Mouse (Mus musculus) lung, postnatal 36 days (tissue): ENCODE data around the gene E330009J07Rik.

Experiments
- DNase-seq: peaks from one replicate; pipeline ENCODE4 v3.0.0; 2022; ENCODE audit warnings: mixed read lengths

Gene E330009J07Rik

DNA sequence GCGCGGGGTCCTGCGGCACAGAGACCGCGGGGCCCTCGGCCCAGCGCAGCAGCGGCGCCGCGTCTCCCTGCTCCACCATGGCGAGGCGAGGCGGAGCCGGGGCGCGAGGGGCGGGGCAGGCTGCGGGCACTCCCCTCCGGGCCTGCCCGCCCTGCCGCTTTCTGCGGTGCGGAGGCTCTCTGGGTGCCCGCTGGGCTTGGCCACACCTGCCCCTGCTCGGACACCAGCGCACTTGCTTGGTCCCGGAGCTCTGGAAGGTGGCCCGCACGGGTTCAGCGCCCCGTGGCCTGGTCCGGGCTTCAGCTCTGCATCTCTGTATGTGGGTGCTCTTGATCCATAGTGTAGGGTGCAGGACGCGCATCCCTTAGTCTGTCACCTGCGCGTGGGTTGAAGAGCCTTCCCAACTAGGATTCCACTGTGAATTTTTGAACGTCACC is at the start of gene E330009J07Rik:
TSS of gene E330009J07Rik (minus strand) at position 89 of the 437 bp plus-strand sequence.
- peak; percentile 87 for DNase-seq

DNA sequence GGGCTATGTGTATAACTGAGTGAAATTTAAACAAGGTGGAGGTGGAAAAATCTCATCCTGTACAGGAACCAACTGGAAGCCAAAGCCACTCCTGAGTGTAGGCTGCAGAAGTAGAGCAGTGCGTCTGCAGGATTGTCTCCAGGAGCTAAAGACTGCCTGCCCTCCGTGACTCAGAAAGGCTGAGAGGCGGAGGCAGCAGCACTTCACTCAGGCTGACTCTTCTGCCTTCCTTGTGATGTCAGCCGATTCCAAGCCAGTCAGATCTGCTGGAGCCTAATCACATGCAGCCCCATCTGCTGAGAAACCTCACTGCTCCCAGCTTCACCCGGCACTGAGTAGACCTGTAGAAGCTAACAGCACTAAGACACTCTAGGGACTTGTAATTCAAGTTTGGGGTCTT is 46.4 kb upstream of the E330009J07Rik start:
- no peak for DNase-seq

DNA sequence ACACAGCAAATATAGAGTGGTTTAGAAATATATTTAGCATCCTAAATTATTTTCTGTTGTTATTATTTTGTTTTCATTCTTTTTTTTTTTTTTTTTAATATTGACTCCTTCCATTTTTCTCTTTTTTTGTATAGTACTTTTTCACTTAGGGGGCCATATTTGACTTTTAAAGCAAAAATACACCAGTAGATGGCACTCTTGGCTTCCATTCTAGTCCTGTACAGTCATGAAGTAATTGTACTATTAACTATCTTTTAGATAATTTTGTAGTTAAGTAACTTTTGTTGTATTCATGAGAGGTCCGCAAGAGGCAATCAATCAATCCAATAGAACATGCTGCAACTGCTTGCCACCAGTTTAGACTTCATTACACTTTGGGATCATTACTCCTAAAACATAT is 43.8 kb upstream of the E330009J07Rik start:
- DNase-seq, result peak; percentile 15

DNA sequence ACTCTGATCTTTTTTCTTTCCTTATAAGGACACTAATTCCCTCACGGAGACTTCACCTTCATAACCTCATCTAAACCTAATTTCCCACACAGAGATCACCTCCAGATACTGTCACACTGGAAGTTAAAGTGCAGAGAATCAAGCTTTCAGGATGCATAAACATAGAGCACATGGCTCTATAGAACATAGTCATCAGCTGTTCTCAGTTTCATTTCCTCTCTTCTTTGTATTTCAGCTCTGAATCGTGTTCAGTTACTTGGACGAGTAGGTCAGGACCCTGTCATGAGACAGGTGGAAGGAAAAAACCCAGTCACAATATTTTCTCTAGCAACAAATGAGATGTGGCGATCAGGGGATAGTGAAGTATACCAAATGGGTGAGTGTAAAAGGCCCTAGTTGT is 40.2 kb upstream of the E330009J07Rik start:
- no peak for DNase-seq

DNA sequence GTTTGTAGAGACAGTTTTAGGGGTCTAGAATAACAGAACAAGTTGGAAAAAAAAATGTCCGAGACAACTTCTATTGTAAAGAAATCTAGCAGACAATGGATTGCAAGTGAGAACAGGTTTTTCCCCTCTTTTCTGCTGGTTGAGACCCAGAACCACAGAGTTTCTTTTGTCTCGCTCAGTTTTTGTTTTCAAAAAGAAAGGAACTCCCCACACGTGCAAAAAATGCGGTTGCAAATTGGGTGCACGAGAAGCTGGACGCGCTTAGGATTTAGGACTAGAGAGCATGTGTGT is 35.7 kb upstream of the E330009J07Rik start:
- no peak for DNase-seq

DNA sequence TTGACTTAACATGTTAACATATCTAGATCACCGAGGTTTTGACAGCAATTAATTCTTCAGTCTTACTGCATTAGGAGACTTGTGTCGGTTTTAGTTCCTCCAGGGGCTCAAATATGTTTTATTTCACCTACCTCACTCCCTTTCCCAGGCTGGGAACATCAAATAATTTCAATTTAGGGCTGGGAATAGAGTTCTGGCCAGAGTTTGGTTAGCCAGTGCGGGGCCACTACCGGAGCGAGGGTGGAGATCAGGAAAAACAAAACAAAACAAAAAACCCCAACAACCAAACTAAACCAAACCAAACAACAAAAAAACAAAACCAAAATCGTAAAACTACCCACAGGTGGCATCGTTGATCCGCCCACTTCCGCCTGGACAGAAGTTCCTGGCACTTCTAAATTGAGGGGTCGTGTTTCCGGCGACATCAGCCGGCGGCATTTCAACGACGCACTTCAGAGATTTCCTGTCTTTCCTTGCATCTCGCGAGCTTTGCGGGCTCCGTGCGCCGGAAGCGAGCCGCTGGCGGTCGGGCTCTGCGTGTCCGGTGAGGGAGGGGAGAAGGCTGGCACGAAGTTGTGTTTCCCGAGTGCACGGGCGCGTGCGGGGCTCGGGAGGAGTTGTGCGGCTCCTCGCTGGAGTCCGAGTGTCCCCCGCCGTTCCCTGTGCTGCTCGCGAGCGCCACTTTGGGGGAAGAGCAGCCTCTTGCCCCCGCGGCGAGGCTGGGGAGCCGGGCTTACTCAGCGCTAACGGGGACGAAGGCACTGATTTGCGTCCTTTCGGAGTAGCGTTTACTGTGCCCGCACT is 35.2 kb upstream of the E330009J07Rik start, which contains the start of gene Ssbp1:
TSS of gene Ssbp1 (plus strand) at position 437 of the 804 bp plus-strand sequence.
- peak; percentile 97 for DNase-seq

DNA sequence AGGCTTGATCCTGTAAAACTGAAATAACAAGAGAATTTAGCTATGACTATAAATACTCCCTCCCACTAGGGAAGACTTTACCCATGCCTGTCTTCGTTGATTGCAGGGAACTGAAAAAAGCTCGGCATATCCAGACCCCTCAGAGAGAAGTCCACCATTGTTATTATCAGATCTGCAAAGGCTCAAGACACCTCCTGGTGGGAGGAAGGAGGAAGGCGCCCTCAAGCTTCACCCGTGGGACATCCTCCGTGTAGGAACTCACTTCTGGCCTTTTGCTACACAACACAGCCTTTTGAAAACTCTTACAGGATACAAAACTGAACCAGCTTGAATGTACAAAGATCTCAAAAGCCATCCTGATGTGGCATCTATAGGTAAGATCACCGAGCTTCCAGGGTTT is 29.8 kb upstream of the E330009J07Rik start:
- peak; percentile 15 for DNase-seq

DNA sequence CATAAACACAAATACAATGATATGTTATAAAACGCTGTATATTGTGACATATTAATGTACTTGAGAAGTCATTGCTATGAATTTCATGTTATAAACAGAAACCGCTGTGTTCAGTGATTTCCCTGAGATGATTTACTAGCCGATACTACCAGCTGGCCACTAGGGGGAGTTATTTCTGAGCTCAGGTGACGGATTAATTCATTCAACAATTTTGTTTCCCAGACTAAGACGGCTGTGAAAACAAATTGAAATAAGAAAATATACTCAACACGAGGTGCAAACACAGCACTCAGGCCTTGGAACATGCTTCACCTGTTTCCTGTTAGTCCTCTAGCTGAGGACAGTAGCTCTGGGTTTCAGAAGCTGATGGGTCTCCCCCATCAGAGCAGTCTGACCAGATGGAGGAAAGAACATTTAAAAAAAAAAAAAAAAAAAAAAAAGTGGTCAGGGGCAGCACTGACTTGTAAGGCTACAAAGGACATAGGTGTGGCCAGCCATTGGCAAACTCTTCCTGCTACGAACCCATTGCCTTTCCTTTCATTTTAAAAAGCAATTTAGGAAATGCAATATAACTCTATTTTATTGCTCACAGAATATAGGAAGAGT is 18.6 kb upstream of the E330009J07Rik start:
- no peak for DNase-seq

DNA sequence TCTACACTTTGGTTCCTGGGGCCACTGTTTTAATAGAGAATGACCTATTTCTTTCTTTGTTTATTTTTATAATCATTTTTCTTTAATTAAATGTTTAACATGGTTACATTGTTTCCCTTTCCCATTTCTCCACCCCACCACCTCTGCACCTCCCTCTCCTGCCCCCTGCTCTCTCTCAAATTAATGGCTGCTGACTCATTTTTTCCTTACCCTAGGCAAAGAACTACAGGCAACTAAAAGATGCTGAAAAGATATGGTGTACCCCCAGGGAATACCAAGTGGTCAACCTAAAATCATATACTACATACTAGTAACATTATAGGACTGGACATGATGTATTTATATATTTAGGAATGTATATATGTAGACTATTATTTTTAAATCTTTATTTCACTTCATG is 12.7 kb upstream of the E330009J07Rik start:
- no peak for DNase-seq

DNA sequence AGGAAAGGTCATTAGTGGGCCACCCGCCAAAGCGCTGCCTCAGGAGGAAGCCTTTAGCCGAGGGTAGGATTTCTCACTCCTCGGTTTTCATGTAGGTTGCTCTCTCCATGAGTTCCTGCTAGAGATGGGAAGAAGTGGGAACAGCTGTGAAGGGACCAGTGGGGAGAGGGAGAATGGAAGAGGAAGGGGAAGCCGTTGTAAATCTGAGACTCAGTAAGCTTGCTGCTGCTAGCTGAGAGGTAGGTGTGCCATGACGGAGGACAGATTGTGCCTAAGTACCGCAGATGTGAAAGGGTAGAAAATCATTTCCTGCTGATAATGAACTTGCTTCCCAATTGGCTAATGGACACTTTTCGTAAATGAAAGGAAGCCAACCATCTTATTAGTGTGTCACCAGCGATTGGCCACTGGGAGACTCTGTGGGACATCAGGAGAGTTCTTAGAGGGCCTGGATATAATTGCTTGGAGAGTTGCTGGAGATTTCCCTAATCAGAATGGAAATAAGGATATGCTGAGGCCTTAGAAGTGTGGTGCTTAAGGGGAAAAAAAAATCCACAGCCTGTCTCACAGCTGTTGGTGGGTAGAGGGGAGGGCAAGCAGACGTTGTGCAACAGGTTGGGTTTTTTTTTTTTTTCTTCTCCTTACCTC is 7.5 kb upstream of the E330009J07Rik start:
- no peak for DNase-seq

DNA sequence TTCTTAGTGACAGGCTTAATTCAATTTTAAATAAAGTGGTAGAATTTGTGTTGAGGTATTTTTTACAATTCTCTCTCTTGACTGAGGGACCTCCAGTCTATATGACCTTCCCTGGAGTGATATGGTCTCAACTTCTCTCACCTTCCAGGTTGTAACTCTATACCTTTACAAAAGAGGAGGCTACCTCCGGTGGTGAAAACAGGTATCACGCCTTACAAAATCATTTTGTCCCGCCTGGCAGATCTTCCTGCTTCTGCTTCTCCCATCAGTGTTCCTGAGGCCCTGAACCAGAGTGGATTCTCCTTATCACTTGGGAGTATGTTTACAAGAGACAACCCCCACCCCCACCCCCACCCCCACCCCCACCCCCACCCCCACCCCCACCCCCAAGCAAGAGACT is 5.8 kb upstream of the E330009J07Rik start:
- DNase-seq, result no peak

DNA sequence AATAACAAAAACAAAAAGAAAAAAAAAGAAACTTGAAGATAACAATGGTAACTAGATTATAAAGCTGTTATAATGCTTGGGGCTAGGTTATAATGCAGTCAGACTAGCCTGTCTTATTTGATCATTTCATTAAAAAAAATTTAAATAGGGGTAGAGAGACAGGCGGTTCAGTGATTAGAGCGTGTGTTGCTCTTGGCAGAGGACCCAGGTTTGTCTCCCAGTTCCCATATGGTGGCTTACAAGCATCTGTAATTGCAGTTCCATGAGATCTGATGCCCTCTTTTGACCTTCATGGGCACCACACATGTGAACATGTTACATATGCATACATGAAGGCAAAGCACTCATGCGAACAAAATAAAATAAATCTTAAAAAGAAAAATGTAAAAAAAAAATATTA is 5.3 kb upstream of the E330009J07Rik start:
- no peak for DNase-seq

DNA sequence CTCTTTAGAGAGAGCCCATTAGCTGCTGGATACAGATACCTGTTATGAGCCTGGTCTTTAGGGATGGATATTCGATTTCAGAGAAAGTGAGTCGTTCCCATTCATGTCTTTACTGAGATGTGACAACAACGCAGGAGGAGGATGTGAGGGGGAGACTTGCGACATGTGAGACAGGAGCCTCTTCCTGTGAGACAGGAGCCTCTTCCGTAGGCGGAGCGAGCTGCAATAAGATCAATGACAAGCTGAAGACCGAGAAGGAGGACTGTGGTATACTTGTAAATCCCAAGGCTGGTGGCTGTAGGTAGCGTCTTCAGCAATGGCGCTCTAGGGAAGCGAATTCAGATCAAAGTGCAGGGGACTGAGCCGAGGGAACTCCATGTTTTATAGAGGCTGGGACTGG is 3.8 kb upstream of the E330009J07Rik start:
- DNase-seq, result no peak

DNA sequence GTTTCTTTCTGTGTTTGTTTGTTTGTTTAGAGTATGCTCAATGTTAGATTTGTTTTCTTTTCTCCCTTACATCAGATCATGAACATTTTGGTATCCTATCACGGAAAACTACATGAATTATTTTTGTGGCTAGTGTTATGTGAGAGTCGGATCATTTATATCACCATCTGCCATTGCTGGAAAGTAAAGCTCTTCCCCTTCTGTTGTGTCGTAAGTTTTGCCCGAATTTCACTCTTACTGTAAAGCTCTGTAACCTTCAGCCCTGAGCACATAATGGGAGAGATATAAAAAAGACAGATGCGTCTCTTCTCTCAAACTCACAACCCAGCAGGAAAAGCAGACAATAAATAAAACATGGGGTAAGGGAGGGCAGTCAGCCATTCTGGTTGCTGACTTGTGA is 3.0 kb upstream of the E330009J07Rik start, which contains the start of gene Wee2:
TSS of gene Wee2 (plus strand) at position 153 of the 400 bp plus-strand sequence.
- DNase-seq, result no peak

DNA sequence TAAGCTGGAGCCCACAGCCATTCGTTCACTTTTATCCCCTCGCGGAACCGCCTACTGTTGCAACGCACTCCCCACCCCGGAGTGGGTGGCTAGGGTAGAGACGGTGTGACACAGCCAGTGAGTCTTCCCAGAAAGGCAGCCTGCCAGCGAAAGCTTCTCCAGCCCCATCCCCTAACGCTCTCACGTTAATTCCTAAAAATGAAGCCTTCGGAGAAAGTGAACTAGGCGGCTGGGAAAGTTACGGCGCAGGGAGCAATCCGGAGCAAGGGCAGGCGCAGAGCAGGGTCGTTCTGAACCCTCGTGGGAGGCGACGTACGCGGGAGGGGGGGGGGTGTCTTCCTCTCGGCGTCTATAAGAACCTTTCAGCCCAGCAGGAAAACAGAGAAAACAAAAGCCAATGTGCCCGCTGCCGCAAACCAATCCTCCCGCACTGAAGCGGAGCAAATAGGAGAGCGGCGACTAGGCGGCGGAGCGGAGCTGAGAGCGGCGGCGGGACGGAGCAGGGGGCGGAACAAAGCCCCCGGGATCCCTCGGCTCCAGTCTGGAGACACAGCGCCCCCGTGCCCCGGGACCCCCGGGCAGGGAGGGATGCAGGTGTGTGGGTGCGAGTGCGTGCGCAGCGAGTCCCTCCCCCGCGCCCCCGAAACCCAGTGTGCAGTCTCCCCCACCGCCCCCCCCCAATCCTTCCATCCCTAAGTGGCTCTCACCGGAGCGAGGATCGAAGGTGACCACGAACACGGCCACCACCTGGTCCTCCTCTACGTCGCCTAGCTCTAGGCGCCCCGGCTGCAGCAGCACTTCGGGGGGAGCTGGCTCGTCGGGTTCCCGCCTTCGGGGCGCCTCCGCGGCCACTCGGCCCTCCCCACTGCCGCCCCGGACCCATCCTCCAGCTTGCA is 536 bp downstream of the E330009J07Rik start:
- peak; percentile 37 for DNase-seq

DNA sequence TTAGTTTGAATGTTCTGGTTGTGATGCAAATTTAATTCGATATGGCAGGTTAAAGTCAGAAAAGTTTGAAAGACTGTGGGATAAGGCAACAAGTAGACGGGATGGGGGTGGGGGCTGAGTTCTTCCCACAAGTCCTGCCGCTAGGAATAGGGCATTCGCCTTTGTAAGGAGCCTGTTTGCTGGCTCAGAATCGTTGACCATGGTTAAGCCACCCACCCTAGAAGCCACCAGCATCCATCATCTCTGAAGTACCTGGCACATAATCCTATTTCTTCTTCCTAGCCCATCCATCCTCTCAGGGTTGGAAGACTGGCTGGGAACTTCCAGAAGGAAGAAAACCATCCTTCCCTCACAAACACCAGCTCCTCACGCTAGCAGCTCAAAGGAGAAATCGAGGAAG is 1.2 kb downstream of the E330009J07Rik start:
- DNase-seq, result no peak

DNA sequence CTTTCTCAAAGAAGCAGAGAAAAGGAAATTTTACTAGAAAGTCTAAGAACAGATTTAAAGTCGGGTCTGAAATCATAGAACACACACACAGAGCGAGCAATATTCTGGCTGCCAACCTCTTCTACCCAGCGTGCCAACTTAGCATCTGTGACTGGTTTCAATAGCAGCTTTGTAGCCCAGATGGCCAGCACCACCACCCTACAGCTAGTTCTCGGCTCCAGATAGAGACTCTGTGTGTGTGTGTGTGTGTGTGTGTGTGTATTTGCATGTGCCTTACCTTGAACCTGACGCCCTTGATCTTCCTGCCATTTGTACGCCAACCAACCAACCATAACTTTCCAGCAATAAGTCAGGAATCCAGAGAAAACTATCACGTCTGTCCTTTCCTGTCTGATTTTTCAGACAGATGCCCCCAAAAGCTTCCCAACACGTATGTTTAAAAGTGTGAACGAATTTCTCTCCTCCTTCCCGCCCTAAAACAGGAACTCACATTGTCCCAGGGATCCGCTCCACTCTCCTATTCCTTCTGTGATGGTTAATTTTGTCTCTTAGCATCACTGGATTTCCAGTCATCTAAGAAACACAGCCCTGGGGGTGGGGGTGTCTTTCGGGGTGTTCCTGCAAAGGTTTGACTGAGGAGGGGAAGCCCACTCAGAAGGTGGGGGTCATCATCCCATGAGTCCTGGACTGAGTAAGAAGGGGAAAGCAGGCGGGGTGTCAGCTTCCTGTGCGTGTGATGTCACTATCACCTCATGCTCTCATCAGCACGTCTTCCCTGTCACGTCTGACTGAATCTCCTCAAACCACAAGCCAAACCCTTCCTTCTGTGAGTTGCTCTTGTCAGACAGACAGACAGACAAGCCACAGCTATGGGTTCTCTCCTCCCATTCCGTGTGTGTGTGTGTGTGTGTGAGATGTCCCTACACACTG is 3.3 kb downstream of the E330009J07Rik start:
- DNase-seq, result no peak

DNA sequence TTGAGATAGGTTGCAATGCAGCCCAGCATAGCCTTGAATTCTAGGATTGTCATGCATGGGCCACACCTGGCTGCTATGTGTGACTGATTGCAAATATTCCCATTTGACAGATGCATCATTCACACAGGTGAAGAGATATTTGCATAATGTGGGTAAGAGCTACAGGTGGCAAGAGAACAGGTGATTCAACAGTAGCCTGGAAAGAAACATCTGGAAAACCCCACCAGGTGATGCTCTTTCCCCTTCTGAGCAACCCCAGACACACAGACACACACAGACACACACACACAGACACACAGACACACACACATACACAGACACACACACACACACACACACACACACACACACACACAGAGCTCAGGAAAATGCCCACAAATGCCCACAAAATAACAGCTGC is 4.1 kb downstream of the E330009J07Rik start:
- no peak for DNase-seq

DNA sequence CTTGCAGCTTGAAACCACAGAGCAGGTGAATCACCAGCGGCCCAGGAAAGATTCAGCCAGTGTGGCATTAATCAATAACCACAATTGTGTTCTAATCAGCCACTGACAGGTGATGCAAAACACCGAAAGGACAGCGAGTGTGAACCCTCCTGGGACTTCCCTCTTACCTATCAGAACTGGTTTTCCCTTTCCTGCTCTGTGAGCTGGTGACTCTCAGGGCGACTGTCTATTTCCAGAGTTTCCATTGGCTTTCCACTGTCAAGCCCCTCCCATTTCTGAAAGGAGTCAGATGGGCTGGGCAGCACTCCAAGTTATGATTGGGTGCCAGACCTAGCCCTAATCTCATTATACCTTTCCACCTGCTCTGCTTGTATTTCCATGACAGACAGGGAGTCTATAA is 4.6 kb downstream of the E330009J07Rik start:
- DNase-seq, result peak; percentile 48

DNA sequence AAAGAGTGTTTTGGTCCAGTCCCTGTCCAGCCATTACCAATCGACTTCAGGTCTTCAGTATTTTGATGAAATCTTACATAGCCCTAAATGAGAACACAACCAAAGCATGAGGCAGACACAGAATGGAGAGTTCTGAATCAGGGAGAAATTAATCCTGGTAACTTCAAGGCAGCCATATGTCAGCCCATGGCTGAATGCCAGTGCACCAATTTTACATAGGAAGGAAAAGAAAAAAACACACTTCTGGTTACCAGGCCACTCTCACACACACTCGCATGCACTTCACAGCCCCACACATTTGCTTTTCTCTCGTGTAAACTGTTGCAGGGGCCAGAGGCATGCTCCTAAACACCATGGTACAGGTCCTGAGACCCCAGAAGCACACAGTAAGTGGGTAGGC is 5.1 kb downstream of the E330009J07Rik start:
- DNase-seq, result no peak

DNA sequence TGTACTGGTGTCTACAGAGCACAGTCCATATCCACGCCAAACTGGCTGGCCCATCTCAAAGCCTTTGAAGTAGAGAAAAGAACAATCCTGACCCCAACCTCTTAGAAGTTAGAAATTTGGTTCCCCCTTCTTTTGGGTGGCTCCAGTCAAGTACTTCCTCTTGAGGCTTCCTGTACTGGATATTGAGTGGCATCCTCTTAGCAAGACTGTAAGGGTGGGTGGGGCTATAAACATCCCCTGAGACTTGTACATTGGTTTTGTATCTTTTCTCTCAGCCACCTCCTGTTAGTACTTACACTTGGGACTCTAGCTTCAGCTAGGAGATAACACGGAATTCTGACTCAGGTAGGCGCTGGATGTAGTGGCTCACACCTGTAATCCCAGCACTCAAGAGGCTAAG is 5.7 kb downstream of the E330009J07Rik start:
- peak; percentile 60 for DNase-seq

DNA sequence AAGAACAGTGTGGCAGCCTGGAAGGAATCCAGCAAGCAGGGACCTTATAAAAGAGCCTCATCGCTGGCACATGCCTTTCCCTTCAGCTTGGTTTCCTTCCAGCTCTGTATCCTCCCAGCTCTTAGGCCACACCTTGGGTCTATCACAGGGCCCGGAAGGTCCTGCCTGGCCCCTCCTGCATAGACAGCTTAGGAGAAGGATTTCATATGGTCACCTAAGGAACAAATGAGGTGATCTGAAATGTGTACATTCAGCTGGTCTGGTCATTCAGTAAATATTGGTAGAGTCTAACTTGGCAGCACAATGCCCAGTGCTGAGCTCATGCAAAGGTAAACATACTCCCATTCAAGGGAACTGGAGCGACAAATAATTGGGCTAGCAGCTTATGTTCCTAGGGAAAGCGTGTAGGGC is 6.4 kb downstream of the E330009J07Rik start:
- DNase-seq, result peak; percentile 59
